Mouse (Mus musculus): Measurements from ENCODE around the gene Filip1l.

DNA sequence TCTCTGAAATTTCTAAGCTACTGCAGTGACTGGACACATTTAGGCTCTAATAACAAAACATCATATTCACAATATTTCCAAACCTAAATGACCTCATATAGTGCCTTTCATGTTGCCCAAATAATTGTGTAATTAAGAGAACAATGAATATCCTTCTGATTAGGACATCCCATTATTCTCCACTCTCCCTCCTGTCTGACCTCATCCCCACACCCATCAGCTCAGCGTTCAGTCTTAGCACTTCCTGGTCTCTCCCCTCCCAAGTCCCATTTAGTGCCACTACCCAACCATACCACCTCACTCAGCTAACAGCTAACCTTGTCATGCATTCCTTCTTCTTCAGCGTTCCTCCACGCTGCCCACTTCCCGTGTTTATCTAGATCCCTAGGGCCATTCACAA lies 130.0 kb downstream of the Filip1l start:
- TF ChIP-seq POLR2A (IDR thresholded peaks at IDR 0.05; ENCODE audit: low read depth, low read length), result no peak
- no peak for TF ChIP-seq CTCF (conservative IDR thresholded peaks at IDR 0.05; ENCODE audit: insufficient read depth, insufficient read length, low read depth, low read length)

Data from kidney, adult 2 months (tissue).